In the genomic region with DNA sequence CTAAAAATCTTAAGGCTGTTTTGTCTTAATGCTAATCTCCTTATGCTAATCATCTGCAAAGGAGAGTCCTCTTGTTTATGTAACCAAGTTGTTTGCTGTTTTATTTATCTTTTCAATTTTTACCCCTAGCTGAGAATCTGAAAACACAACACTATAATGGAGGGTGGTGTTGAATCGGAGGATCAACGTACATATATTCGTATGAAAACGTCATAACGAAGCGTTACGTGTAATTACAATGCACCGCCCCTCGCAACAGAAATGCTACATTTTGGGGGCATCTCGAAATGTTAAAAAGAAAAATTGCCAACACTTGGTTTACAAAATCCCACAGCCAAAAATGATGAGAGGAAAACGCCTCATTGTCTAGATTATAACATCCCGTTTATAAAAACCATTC, we compare ENCODE assay signal across 8 mouse cellular contexts. TPM values are rescaled to one million over a fixed set of nuclear protein-coding genes. Genes with fewer than 3 reads are reported as not detected.
DNase-seq lines count a peak whose midpoint lies in the region; ATAC-seq and TF ChIP-seq lines count a peak whose summit lies in the region.

No protein-coding gene starts in this region.

- DNase-seq in heart, postnatal 25 days (ENCODE audit: low spot score): no peak
- peak; percentile 19 for DNase-seq in G1E (ENCODE audit: low spot score)
- DNase-seq in forebrain, postnatal 0 days: no peak
- DNase-seq in frontal cortex, postnatal 14 days (ENCODE audit: low spot score in 2 of 2): no peak
- DNase-seq in spleen, postnatal 36 days (ENCODE audit: low spot score in 2 of 2): no peak

- intact Hi-C loops in heart, postnatal 25 days (cut with DNase I): loop anchor here (2.0 to 5.0 kb wide), 2 partner anchors 37 to 52 kb away; partner anchors contain the start of genes Dclre1c and Meig1

- ATAC-seq in heart, embryonic 13.5 days (ENCODE audit: extremely low read depth, insufficient number of reproducible peaks, low FRiP score, low TSS enrichment): no peak
- ATAC-seq in G1E (ENCODE audit: extremely low read depth, insufficient number of reproducible peaks, low FRiP score, poor library complexity, severe bottlenecking): 0 out of 2 replicates have a peak, but pooled peaks have one; percentile 41
- ATAC-seq in forebrain, postnatal 0 days: no peak
- peak; percentile 68 for ATAC-seq in megakaryocyte-erythroid progenitor cell, adult 5-6 weeks (replicated peaks; ENCODE audit: low FRiP score, low TSS enrichment, poor library complexity, severe bottlenecking)
- no peak for ATAC-seq in frontal cortex, adult (ENCODE audit: low TSS enrichment)

- no peak for TF ChIP-seq CTCF in G1E (IDR thresholded peaks at IDR 0.05; ENCODE audit: low read depth, low read length)
- no peak for TF ChIP-seq CTCF in forebrain, postnatal 0 days (IDR thresholded peaks at IDR 0.05; ENCODE audit: low read depth)

- WGBS in heart, embryonic 13.5 days: 2% methylated on average over 12 of the region's 12 CpGs
- WGBS in forebrain, postnatal 0 days: under 1% methylated on average over 12 of the region's 12 CpGs

- peak overlapping the region; percentile 85 for H3K4me2 ChIP-seq in heart, embryonic 13.5 days
- peak overlapping the region; percentile 53 for H3K4me2 ChIP-seq in forebrain, postnatal 0 days (ENCODE audit: low read depth)

- H3K4me1 ChIP-seq in heart, embryonic 13.5 days: peaks cover 19% of the 10 kb centered on the region
- H3K4me1 ChIP-seq in G1E (ENCODE audit: insufficient read depth, low read depth, low read length): peaks cover 38% of the 10 kb centered on the region
- H3K4me1 ChIP-seq in forebrain, postnatal 0 days (ENCODE audit: insufficient read depth): peaks cover 5% of the 10 kb centered on the region; the same call in 1 of the 2 replicates

- H3K9ac ChIP-seq in heart, embryonic 13.5 days: peak overlapping the region; percentile 93
- H3K9ac ChIP-seq in forebrain, postnatal 0 days: peak overlapping the region; percentile 56

- H3K27ac ChIP-seq in heart, embryonic 13.5 days (replicated peaks): peak overlapping the region; percentile 94
- no peak overlapping the region for H3K27ac ChIP-seq in forebrain, postnatal 0 days (ENCODE audit: low read depth, low read length)

- H3K27me3 ChIP-seq in heart, embryonic 13.5 days (replicated peaks): no peaks in the 10 kb centered on the region
- no peaks in the 10 kb centered on the region for H3K27me3 ChIP-seq in G1E (ENCODE audit: insufficient read depth, low read length)
- H3K27me3 ChIP-seq in forebrain, postnatal 0 days (ENCODE audit: insufficient read depth, low read length): no peaks in the 10 kb centered on the region

- H3K9me3 ChIP-seq in heart, embryonic 13.5 days: no peaks in the 10 kb centered on the region
- H3K9me3 ChIP-seq in G1E (replicated peaks): no peaks in the 10 kb centered on the region
- H3K9me3 ChIP-seq in forebrain, postnatal 0 days (ENCODE audit: low read length): no peaks in the 10 kb centered on the region

- H3K4me3 ChIP-seq in heart, embryonic 13.5 days: peak overlapping the region; percentile 98
- peak overlapping the region; percentile 99 for H3K4me3 ChIP-seq in G1E (ENCODE audit: low read depth, low read length)
- peak overlapping the region; percentile 94 for H3K4me3 ChIP-seq in forebrain, postnatal 0 days (ENCODE audit: low read depth, low read length)

- 0 out of 2 replicates have a peak, but pooled peaks cover 12% of the 10 kb centered on the region for H3K36me3 ChIP-seq in heart, embryonic 13.5 days
- peaks cover 31% of the 10 kb centered on the region for H3K36me3 ChIP-seq in G1E (replicated peaks)
- no peaks in the 10 kb centered on the region for H3K36me3 ChIP-seq in forebrain, postnatal 0 days (ENCODE audit: insufficient read depth)

RNA-seq across cellular contexts. Expression of gene Suv39h2, which starts 0.9 kb away (rescaled TPM):
- polyA plus RNA-seq in heart, embryonic 13.5 days (2015; fragmentation: Nextera tagmentation; extraction: Ambion mirVana): 8.7 and 9.6 TPM in 2 replicates
- under 1 TPM; 0.70 to 0.75 TPM for total RNA-seq in heart, postnatal 25 days (2021)
- total RNA-seq in G1E (2014; fragmentation: Nextera tagmentation) (25.7 and 31.6 TPM in 2 replicates), G1E (2017) (13.9 and 19.1 TPM in 2 replicates)
- polyA plus RNA-seq in G1E (2012): 6.2 and 7.6 TPM in 2 replicates
- 6.8 and 12.1 TPM in 2 replicates for total RNA-seq in forebrain, postnatal 0 days (2014; rRNA removed)
- polyA plus RNA-seq in forebrain, postnatal 0 days (2015; fragmentation: Nextera tagmentation; extraction: Ambion mirVana): 7.6 and 8.8 TPM in 2 replicates
- 17.9 and 19.2 TPM in 2 replicates for total RNA-seq in megakaryocyte-erythroid progenitor cell, adult 5-6 weeks (2014; fragmentation: Nextera tagmentation)
- total RNA-seq in megakaryocyte-erythroid progenitor cell, adult 5-6 weeks (2017): 15.7 and 18.2 TPM in 2 replicates

RNA-seq across cellular contexts. Expression of gene Gm45902, which starts 38.7 kb away (rescaled TPM):
- polyA plus RNA-seq in heart, embryonic 13.5 days (2015; fragmentation: Nextera tagmentation; extraction: Ambion mirVana): 4.3 and 4.4 TPM in 2 replicates
- 1 to 10 TPM in 1 of 2 experiments, under 1 TPM in 1; 0.73 to 1.2 TPM for total RNA-seq in heart, postnatal 25 days (2021)
- 9.4 and 9.6 TPM in 2 replicates for total RNA-seq in G1E (2014; fragmentation: Nextera tagmentation)
- 13.6 and 14.4 TPM in 2 replicates for total RNA-seq in G1E (2017)
- polyA plus RNA-seq in G1E (2012): 2.0 and 2.5 TPM in 2 replicates
- 8.1 and 10.8 TPM in 2 replicates for total RNA-seq in forebrain, postnatal 0 days (2014; rRNA removed)
- 4.8 and 5.3 TPM in 2 replicates for polyA plus RNA-seq in forebrain, postnatal 0 days (2015; fragmentation: Nextera tagmentation; extraction: Ambion mirVana)
- total RNA-seq in megakaryocyte-erythroid progenitor cell, adult 5-6 weeks (2014; fragmentation: Nextera tagmentation): 7.3 and 8.1 TPM in 2 replicates
- total RNA-seq in megakaryocyte-erythroid progenitor cell, adult 5-6 weeks (2017): 11.1 and 13.0 TPM in 2 replicates

RNA-seq across cellular contexts. Expression of gene Hspa14, which starts 38.7 kb away (rescaled TPM):
- 73.9 and 79.5 TPM in 2 replicates for polyA plus RNA-seq in heart, embryonic 13.5 days (2015; fragmentation: Nextera tagmentation; extraction: Ambion mirVana)
- 10 to 100 TPM; 21.3 to 26.5 TPM for total RNA-seq in heart, postnatal 25 days (2021)
- total RNA-seq in G1E (2014; fragmentation: Nextera tagmentation) (76.4 TPM in 2 replicates), G1E (2017) (212 and 220 TPM in 2 replicates)
- 7.4 and 10.6 TPM in 2 replicates for polyA plus RNA-seq in G1E (2012)
- total RNA-seq in forebrain, postnatal 0 days (2014; rRNA removed): 63.1 and 67.0 TPM in 2 replicates
- 49.1 and 50.9 TPM in 2 replicates for polyA plus RNA-seq in forebrain, postnatal 0 days (2015; fragmentation: Nextera tagmentation; extraction: Ambion mirVana)
- total RNA-seq in megakaryocyte-erythroid progenitor cell, adult 5-6 weeks (2014; fragmentation: Nextera tagmentation): 119 and 121 TPM in 2 replicates
- total RNA-seq in megakaryocyte-erythroid progenitor cell, adult 5-6 weeks (2017): 161 and 179 TPM in 2 replicates

RNA-seq across cellular contexts. Expression of gene Cdnf, which starts 38.9 kb away (rescaled TPM):
- 0.13 and 0.18 TPM in 2 replicates for polyA plus RNA-seq in heart, embryonic 13.5 days (2015; fragmentation: Nextera tagmentation; extraction: Ambion mirVana)
- total RNA-seq in heart, postnatal 25 days (2021): 10 to 100 TPM; 24.8 to 25.6 TPM
- total RNA-seq in G1E (2014; fragmentation: Nextera tagmentation) (1.3 and 1.6 TPM in 2 replicates), G1E (2017) (0.29 and 0.49 TPM in 2 replicates)
- 0.07 and 0.17 TPM in 2 replicates for polyA plus RNA-seq in G1E (2012)
- 0.71 and 0.92 TPM in 2 replicates for total RNA-seq in forebrain, postnatal 0 days (2014; rRNA removed)
- 0.16 and 0.35 TPM in 2 replicates for polyA plus RNA-seq in forebrain, postnatal 0 days (2015; fragmentation: Nextera tagmentation; extraction: Ambion mirVana)
- 0.20 TPM in 2 replicates for total RNA-seq in megakaryocyte-erythroid progenitor cell, adult 5-6 weeks (2014; fragmentation: Nextera tagmentation)
- 0.75 and 2.6 TPM in 2 replicates for total RNA-seq in megakaryocyte-erythroid progenitor cell, adult 5-6 weeks (2017)

RNA-seq across cellular contexts. Expression of gene Dclre1c, which starts 50.0 kb away (rescaled TPM):
- polyA plus RNA-seq in heart, embryonic 13.5 days (2015; fragmentation: Nextera tagmentation; extraction: Ambion mirVana): 4.9 and 5.0 TPM in 2 replicates
- total RNA-seq in heart, postnatal 25 days (2021): 1 to 10 TPM; 2.6 to 4.1 TPM
- total RNA-seq in G1E (2014; fragmentation: Nextera tagmentation): 53.8 and 55.7 TPM in 2 replicates
- 14.4 and 16.8 TPM in 2 replicates for total RNA-seq in G1E (2017)
- polyA plus RNA-seq in G1E (2012): 0.90 and 1.6 TPM in 2 replicates
- 8.6 and 9.5 TPM in 2 replicates for total RNA-seq in forebrain, postnatal 0 days (2014; rRNA removed)
- 4.1 and 6.8 TPM in 2 replicates for polyA plus RNA-seq in forebrain, postnatal 0 days (2015; fragmentation: Nextera tagmentation; extraction: Ambion mirVana)
- total RNA-seq in megakaryocyte-erythroid progenitor cell, adult 5-6 weeks (2014; fragmentation: Nextera tagmentation): 26.4 and 28.3 TPM in 2 replicates
- total RNA-seq in megakaryocyte-erythroid progenitor cell, adult 5-6 weeks (2017): 10.6 and 13.3 TPM in 2 replicates

Comparison
In these comparisons a context has a peak if more than half of its experiments do, and no peak if none do; other contexts are left out.
1. ATAC-seq: peak in G1E (single experiment) and megakaryocyte-erythroid progenitor cell, adult 5-6 weeks (single experiment); none in heart, embryonic 13.5 days (single experiment), forebrain, postnatal 0 days (single experiment) and frontal cortex, adult (single experiment).
2. Peak in every context shown above with its lines, with median percentiles within 50 percentile points of each other: H3K4me3 ChIP-seq.